In genomic region chr15:3707089-3708078, GRCm38 (mm10) we compare ENCODE assay signal across 9 mouse cellular contexts.
DNase-seq lines count a peak whose midpoint lies in the region; ATAC-seq and TF ChIP-seq lines count a peak whose summit lies in the region.
"Had no signal": no experiment of that assay in that cellular context is flagged by ENCODE, and none has a peak within 500 bp of the region (broad histone marks: within the 10 kb centered on the region; RNA-seq: fewer than 3 reads in every experiment).

No protein-coding gene starts in this region.

- H3K9me3 ChIP-seq in lung, embryonic 16.5 days (ENCODE audit: control insufficient read depth, low read length): no peaks in the 10 kb centered on the region

- peak overlapping the region; percentile 73 for H3K27ac ChIP-seq in embryonic fibroblast, embryonic 13.5 days (ENCODE audit: insufficient read depth, low read length)
- no peak overlapping the region for H3K27ac ChIP-seq in lung, embryonic 16.5 days (ENCODE audit: low read length)

- no peak overlapping the region for H3K4me3 ChIP-seq in embryonic fibroblast, embryonic 13.5 days (ENCODE audit: insufficient read depth, low read length)
- H3K4me3 ChIP-seq in lung, embryonic 16.5 days (ENCODE audit: low read length): no peak overlapping the region

- TF ChIP-seq POLR2A in embryonic fibroblast, embryonic 13.5 days (IDR thresholded peaks at IDR 0.05; ENCODE audit: low read depth, low read length): no peak

- H3K27me3 ChIP-seq in lung, embryonic 16.5 days (ENCODE audit: control insufficient read depth, insufficient read depth, low read depth, low read length): no peaks in the 10 kb centered on the region

- intact Hi-C loops in left cerebral cortex, postnatal 14 days (cut with DNase I): no loop called here

- DNase-seq in frontal cortex, postnatal 14 days (ENCODE audit: low spot score in 2 of 2): no peak
- DNase-seq in Muller cell, postnatal 12 days (ENCODE audit: inconsistent ontology term): peak; percentile 88
- DNase-seq in spleen, postnatal 14 days (ENCODE audit: low spot score in 2 of 2): no peak
- DNase-seq in embryo, embryonic 11 days: no peak
- no peak for DNase-seq in left cerebral cortex, postnatal 14 days (ENCODE audit: low spot score in 2 of 2)
- DNase-seq: right cerebral cortex, postnatal 25 days had no signal

- H3K9ac ChIP-seq in lung, embryonic 16.5 days (ENCODE audit: low read length): no peak overlapping the region

- 51% methylated on average over 11 of the region's 11 CpGs for WGBS in lung, embryonic 16.5 days

- peak; percentile 72 for ATAC-seq in frontal cortex, adult (ENCODE audit: low TSS enrichment)
- peak; percentile 80 for ATAC-seq in lung, embryonic 16.5 days (ENCODE audit: low read depth)

- no peak overlapping the region for H3K4me2 ChIP-seq in lung, embryonic 16.5 days (ENCODE audit: low read depth, low read length)

- TF ChIP-seq CTCF in embryonic fibroblast, embryonic 13.5 days (IDR thresholded peaks at IDR 0.05; ENCODE audit: borderline replicate concordance, insufficient read depth, low read length): no peak

- H3K36me3 ChIP-seq in lung, embryonic 16.5 days (ENCODE audit: control insufficient read depth, insufficient read depth, low read length): no peaks in the 10 kb centered on the region

- H3K4me1 ChIP-seq in embryonic fibroblast, embryonic 13.5 days (ENCODE audit: control insufficient read depth, insufficient read depth, low read length): peaks cover 5% of the 10 kb centered on the region; the same call in 1 of the 2 replicates
- H3K4me1 ChIP-seq in lung, embryonic 16.5 days (replicated peaks; ENCODE audit: control insufficient read depth, insufficient read depth, low read length): no peaks in the 10 kb centered on the region
